Mouse (Mus musculus): ENCODE measurements around the gene Krt222.

GRCm38 (mm10) chr11:99250666-99251065 lies 6.8 kb upstream of the Krt222 start:
- TF ChIP-seq CTCF (IDR thresholded peaks at IDR 0.05; ENCODE audit: borderline replicate concordance, insufficient read depth, low read length) (no peak), POLR2A (IDR thresholded peaks at IDR 0.05; ENCODE audit: low read depth, low read length) (no peak)
